ENCODE assay signal across 20 mouse cellular contexts in genomic region chr8:99186879-99187278, GRCm38 (mm10).
A peak's percentile ranks its signal among the peaks of the same experiment; 100 is the strongest.
DNase-seq lines count a peak whose midpoint lies in the region; ATAC-seq and TF ChIP-seq lines count a peak whose summit lies in the region.
"Had no signal": no experiment of that assay in that cellular context is flagged by ENCODE, and none has a peak within 500 bp of the region (broad histone marks: within the 10 kb centered on the region; RNA-seq: fewer than 3 reads in every experiment).

No protein-coding gene starts in this region.

- DNase-seq in cerebellum, adult 11-12 months = no peak
- DNase-seq in cerebellum, adult 9-10 months = peak; percentile 38
- no peak for DNase-seq in cerebellum, postnatal 10 days
- peak; percentile 72 for DNase-seq in MEL (ENCODE audit: low read depth, low spot score)
- no peak for DNase-seq in right cerebral cortex, postnatal 25 days
- DNase-seq: adrenal gland, adult 2 months; adrenal gland, postnatal 10 days; adrenal gland, postnatal 25 days; B cell, adult 2 months; cerebellum, postnatal 14 days; forebrain, postnatal 0 days; gastrocnemius, adult 2 months had no signal

- no peak overlapping the region; a peak in 1 of 4 replicates for H3K4me3 ChIP-seq in MEL (ENCODE audit: control insufficient read depth in 1 of 2, insufficient read depth in 1 of 2, low read depth in 2 of 2, low read length in 2 of 2)
- H3K4me3 ChIP-seq: embryonic facial prominence, embryonic 10.5 days; embryonic facial prominence, embryonic 12.5 days; forebrain, embryonic 13.5 days; forebrain, embryonic 15.5 days; gastrocnemius, adult 2 months had no signal

- TF ChIP-seq CTCF in MEL (IDR thresholded peaks at IDR 0.05 in 2 of 3, conservative IDR thresholded peaks at IDR 0.05 in 1 of 3; ENCODE audit: control insufficient read depth in 1 of 3, insufficient read depth in 1 of 3, low read depth in 2 of 3, low read length in 3 of 3, poor library complexity in 1 of 3, severe bottlenecking in 1 of 3) = no peak

- no peak overlapping the region for H3K9ac ChIP-seq in MEL (ENCODE audit: control insufficient read depth, low read depth, low read length, poor library complexity, severe bottlenecking)
- H3K9ac ChIP-seq: embryonic facial prominence, embryonic 12.5 days; forebrain, embryonic 13.5 days; forebrain, embryonic 15.5 days; forebrain, postnatal 0 days had no signal

- no peaks in the 10 kb centered on the region for H3K79me2 ChIP-seq in MEL (ENCODE audit: control insufficient read depth, insufficient read depth, low read length, poor library complexity)

- peaks cover 0 to 22% of the 10 kb centered on the region in 2 experiments; a peak in 2 of 4 replicates for H3K36me3 ChIP-seq in MEL (ENCODE audit: control insufficient read depth in 1 of 2, insufficient read depth in 2 of 2, low read length in 2 of 2)
- H3K36me3 ChIP-seq: embryonic facial prominence, embryonic 10.5 days; embryonic facial prominence, embryonic 12.5 days; forebrain, embryonic 15.5 days; G1E had no signal

- ATAC-seq in cerebellum, adult (ENCODE audit: insufficient number of reproducible peaks, low FRiP score, low TSS enrichment) = peak; percentile 59; the same call in 1 of the 2 replicates
- ATAC-seq: CD4-positive, CD25-positive, alpha-beta regulatory T cell, adult 4 months; forebrain, embryonic 13.5 days; forebrain, embryonic 15.5 days; forebrain, postnatal 0 days had no signal

- TF ChIP-seq POLR2A in MEL (IDR thresholded peaks at IDR 0.05; ENCODE audit: control insufficient read depth in 1 of 2, insufficient read depth in 1 of 2, low read depth in 1 of 2, low read length in 2 of 2, poor library complexity in 1 of 2) = no peak

- H3K4me1 ChIP-seq in MEL (ENCODE audit: control insufficient read depth in 1 of 2, insufficient read depth in 2 of 2, low read length in 2 of 2) = peaks cover 3 to 7% of the 10 kb centered on the region in 2 experiments; a peak in 3 of 4 replicates
- H3K4me1 ChIP-seq: embryonic facial prominence, embryonic 10.5 days; embryonic facial prominence, embryonic 12.5 days; forebrain, embryonic 13.5 days; forebrain, embryonic 15.5 days had no signal

- H3K27ac ChIP-seq in MEL (ENCODE audit: control insufficient read depth, low read depth, low read length) = no peak overlapping the region
- H3K27ac ChIP-seq: embryonic facial prominence, embryonic 10.5 days; embryonic facial prominence, embryonic 12.5 days; forebrain, embryonic 13.5 days; forebrain, embryonic 15.5 days; gastrocnemius, adult 2 months had no signal

- TF ChIP-seq RAD21 in MEL (IDR thresholded peaks at IDR 0.05; ENCODE audit: low read depth, low read length) = no peak

- TF ChIP-seq EP300 in MEL (IDR thresholded peaks at IDR 0.05; ENCODE audit: low read depth in 1 of 2, low read length in 2 of 2) = peak; percentile 54 to 76

- H3K9me3 ChIP-seq in MEL (replicated peaks; ENCODE audit: insufficient read depth, low read length) = no peaks in the 10 kb centered on the region
- H3K9me3 ChIP-seq: embryonic facial prominence, embryonic 10.5 days; embryonic facial prominence, embryonic 12.5 days; forebrain, embryonic 13.5 days; forebrain, embryonic 15.5 days; G1E had no signal

- H3K27me3 ChIP-seq in MEL (ENCODE audit: control insufficient read depth in 1 of 2, insufficient read depth in 2 of 2, low read length in 2 of 2) = no peaks in the 10 kb centered on the region
- H3K27me3 ChIP-seq: CH12.LX; embryonic facial prominence, embryonic 12.5 days; forebrain, embryonic 13.5 days; forebrain, embryonic 15.5 days had no signal

TF ChIP-seq in MEL, 35 proteins besides CTCF, POLR2A, EP300 and RAD21:
- TF ChIP-seq ELF1 (IDR thresholded peaks at IDR 0.05; ENCODE audit: low read depth, low read length) (no peak), BHLHE40 (IDR thresholded peaks at IDR 0.05; ENCODE audit: borderline replicate concordance, low read depth, low read length) (no peak), GABPA (IDR thresholded peaks at IDR 0.05; ENCODE audit: low read depth, low read length) (no peak), GATA1 (IDR thresholded peaks at IDR 0.05; ENCODE audit: low read depth, low read length) (peak; percentile 53), E2F4 (IDR thresholded peaks at IDR 0.05; ENCODE audit: borderline replicate concordance, low read depth, low read length) (no peak), TCF12 (IDR thresholded peaks at IDR 0.05; ENCODE audit: low read depth, low read length) (peak; percentile 70; the same call in 1 of the 2 replicates), CHD1 (IDR thresholded peaks at IDR 0.05; ENCODE audit: low read depth, low read length) (no peak), ETS1 (IDR thresholded peaks at IDR 0.05; ENCODE audit: low read depth, low read length) (peak; percentile 48; the same call in 1 of the 2 replicates)

Comparison
In these comparisons a context has a peak if more than half of its experiments do, and no peak if none do; other contexts are left out.
1. DNase-seq: peak in cerebellum, adult 9-10 months (single experiment) and MEL (single experiment); none in cerebellum, adult 11-12 months (single experiment), cerebellum, postnatal 10 days (0 of 2) and right cerebral cortex, postnatal 25 days (single experiment).